Mouse (Mus musculus) spleen, adult 2 months (tissue): ENCODE data around the gene Agk. TPM values are rescaled to one million over a fixed set of nuclear protein-coding genes. Genes with fewer than 3 reads are reported as not detected.

Source experiments
- DNase-seq, 2 experiments: peaks; one replicate each; pipeline versions ENCODE4 v3.0.0 to v3.0.0-alpha.2; 2012 to 2021; ENCODE audit warnings: low spot score in 2 of 2, low read depth in 1 of 2
- H3K27ac ChIP-seq: fragments of 200-500 bp; 2 replicates; pipeline ENCODE4 v1.5.1; 2012; ENCODE audit warnings: low read length, inconsistent platforms; ENCODE audit not compliant: insufficient read depth
- H3K27me3 ChIP-seq: fragments of 200-500 bp; 2 replicates; pipeline ENCODE4 v1.6.1; 2012; ENCODE audit warnings: mild to moderate bottlenecking, moderate library complexity, low read length, inconsistent platforms; ENCODE audit not compliant: control insufficient read depth, insufficient read depth
- H3K36me3 ChIP-seq: fragments of 200-500 bp; 2 replicates; pipeline ENCODE4 v1.6.1; 2012; ENCODE audit warnings: mild to moderate bottlenecking, low read length, inconsistent platforms; ENCODE audit not compliant: control insufficient read depth, insufficient read depth
- H3K4me1 ChIP-seq: fragments of 200-500 bp; 2 replicates; pipeline ENCODE4 v1.6.1; 2011; ENCODE audit warnings: inconsistent platforms; ENCODE audit not compliant: control insufficient read depth, insufficient read depth, insufficient read length
- H3K4me3 ChIP-seq: fragments of 200-500 bp; 2 replicates; pipeline ENCODE4 v1.5.1; 2011; ENCODE audit warnings: mild to moderate bottlenecking, inconsistent platforms; ENCODE audit not compliant: insufficient read depth, insufficient read length; ENCODE audit errors: extremely low read depth
- CTCF ChIP-seq: fragments of 200-500 bp; IDR thresholded peaks from 2 replicates; pipeline ENCODE4 v1.5.1; 2011; ENCODE audit warnings: mild to moderate bottlenecking, inconsistent platforms; ENCODE audit not compliant: insufficient read depth, insufficient read length, insufficient replicate concordance; ENCODE audit errors: extremely low read depth
- POLR2A ChIP-seq: fragments of 200-500 bp; IDR thresholded peaks from 2 replicates; pipeline ENCODE4 v1.6.1; 2011; ENCODE audit warnings: low read depth, low read length, inconsistent platforms
- WGBS: fragments of 180-500 bp; shearing (Covaris S2); methylation state at CpG from one replicate; pipeline ENCODE4 v1.1.7; 2018; 5-methylcytosine and 5-hydroxymethylcytosine counted together
- polyA plus RNA-seq: library from polyadenylated mRNA; depleted of rRNA; stranded (reverse); fragments of >200 nt; gene quantifications from 2 replicates; pipeline ENCODE4 v1.2.3, GENCODE M21; 2012

Gene Agk
- polyA plus RNA-seq, 1 experiment, result 5.1 TPM

- H3K4me1 ChIP-seq, result peaks cover 13% of the 10 kb centered on the region
- TF ChIP-seq CTCF, result no peak
- no peak for TF ChIP-seq POLR2A
- H3K27me3 ChIP-seq, result 0 out of 2 replicates have a peak, but pooled peaks cover 3% of the 10 kb centered on the region
- WGBS, result 64% methylated on average over 3 of the region's 3 CpGs
- H3K36me3 ChIP-seq, result no peaks in the 10 kb centered on the region
- no peak overlapping the region for H3K4me3 ChIP-seq
- DNase-seq, result no peak
- H3K27ac ChIP-seq, result no peak overlapping the region
Measured at GRCm38 (mm10) chr6:40430878-40431277, 105.9 kb downstream of the Agk start.

GRCm38 (mm10) chr6:40431356-40431755, 106.4 kb downstream of the Agk start:
- H3K27ac ChIP-seq, result no peak overlapping the region
- whole genome bisulfite sequencing, result 75% methylated on average over 4 of the region's 4 CpGs
- no peak overlapping the region for H3K4me3 ChIP-seq
- TF ChIP-seq POLR2A (no peak), CTCF (no peak)
- H3K36me3 ChIP-seq, result no peaks in the 10 kb centered on the region
- DNase-seq, result no peak
- H3K4me1 ChIP-seq, result peaks cover 15% of the 10 kb centered on the region
- 0 out of 2 replicates have a peak, but pooled peaks cover 3% of the 10 kb centered on the region for H3K27me3 ChIP-seq

- H3K4me3 ChIP-seq, result no peak overlapping the region
- H3K27ac ChIP-seq, result no peak overlapping the region
- TF ChIP-seq CTCF (no peak), POLR2A (no peak)
- H3K27me3 ChIP-seq, result 0 out of 2 replicates have a peak, but pooled peaks cover 3% of the 10 kb centered on the region
- H3K36me3 ChIP-seq, result no peaks in the 10 kb centered on the region
- no peak for DNase-seq
- peaks cover 15% of the 10 kb centered on the region for H3K4me1 ChIP-seq
Measured at GRCm38 (mm10) chr6:40431812-40432211, 106.8 kb downstream of the Agk start.

- Histone ChIP-seq H3K4me3 (no peak overlapping the region), H3K4me1 (peaks cover 15% of the 10 kb centered on the region), H3K36me3 (no peaks in the 10 kb centered on the region), H3K27ac (no peak overlapping the region), H3K27me3 (0 out of 2 replicates have a peak, but pooled peaks cover 3% of the 10 kb centered on the region)
- TF ChIP-seq CTCF (no peak), POLR2A (no peak)
- WGBS, result 76% methylated on average over 17 of the region's 17 CpGs
- DNase-seq, result peak in 1 of 2 experiments; percentile 57
Measured at GRCm38 (mm10) chr6:40432346-40433275, 107.6 kb downstream of the Agk start.

GRCm38 (mm10) chr6:40434697-40435096, 109.7 kb downstream of the Agk start:
- no peaks in the 10 kb centered on the region for H3K36me3 ChIP-seq
- DNase-seq, result no peak
- WGBS, result 48% methylated on average over 7 of the region's 7 CpGs
- no peak overlapping the region for H3K27ac ChIP-seq
- no peak overlapping the region; the same call in 1 of the 2 replicates for H3K4me3 ChIP-seq
- H3K4me1 ChIP-seq, result peaks cover 15% of the 10 kb centered on the region
- no peak for TF ChIP-seq CTCF
- H3K27me3 ChIP-seq, result 0 out of 2 replicates have a peak, but pooled peaks cover 3% of the 10 kb centered on the region

- WGBS, result 1% methylated on average over 67 of the region's 72 CpGs
- Histone ChIP-seq H3K4me3 (peak overlapping the region; percentile 87), H3K27me3 (0 out of 2 replicates have a peak, but pooled peaks cover 3% of the 10 kb centered on the region), H3K4me1 (peaks cover 14% of the 10 kb centered on the region), H3K27ac (peak overlapping the region; percentile 39; the same call in 1 of the 2 replicates), H3K36me3 (no peaks in the 10 kb centered on the region)
- peak in 1 of 2 experiments; percentile 18 for DNase-seq
- TF ChIP-seq CTCF (no peak), POLR2A (no peak)
Measured at GRCm38 (mm10) chr6:40435151-40436046, 110.4 kb downstream of the Agk start.
